Mouse (Mus musculus): ENCODE measurements around the gene Trim10. TPM values are rescaled to one million over a fixed set of nuclear protein-coding genes. Genes with fewer than 3 reads are reported as not detected.
A peak's percentile ranks its signal among the peaks of the same experiment; 100 is the strongest.
"Not testable (repeated sequence)": the region's sequence is repeated elsewhere in the genome, so short reads cannot be mapped to it uniquely, and the experiment has no call there.

Trim10 gene
- polyA plus RNA-seq (2012): 33.1 and 48.3 TPM in 2 replicates

GRCm38 (mm10) chr17:36869284-36869954 is at the start of gene Trim10:
Trim10 (plus strand) TSS chr17:36869574.
- H3K4me3 ChIP-seq (replicated peaks): peak within 1 kb of the TSS; percentile 79
- peaks cover 78% of the 10 kb centered on the region for H3K4me1 ChIP-seq (ENCODE audit: control insufficient read depth)
- TF ChIP-seq GATA1 (IDR thresholded peaks at IDR 0.05; ENCODE audit: low read length) (peak; percentile 99), TAL1 (IDR thresholded peaks at IDR 0.05; ENCODE audit: low read length) (peak; percentile 99)
- peaks cover 30% of the 10 kb centered on the region for H3K27me3 ChIP-seq (ENCODE audit: control insufficient read depth)
- peaks cover 49% of the 10 kb centered on the region for H3K36me3 ChIP-seq (ENCODE audit: control insufficient read depth)
- no peaks in the 10 kb centered on the region for H3K9me3 ChIP-seq (ENCODE audit: control insufficient read depth, low read length)

- Histone ChIP-seq H3K4me1 (ENCODE audit: control insufficient read depth) (peaks cover 4% of the 10 kb centered on the region), H3K9me3 (ENCODE audit: control insufficient read depth, low read length) (no peaks in the 10 kb centered on the region), H3K36me3 (ENCODE audit: control insufficient read depth) (no peaks in the 10 kb centered on the region), H3K27me3 (ENCODE audit: control insufficient read depth) (peaks cover 6% of the 10 kb centered on the region), H3K4me3 (replicated peaks) (no peak overlapping the region)
- TF ChIP-seq GATA1 (IDR thresholded peaks at IDR 0.05; ENCODE audit: low read length) (no peak), TAL1 (IDR thresholded peaks at IDR 0.05; ENCODE audit: low read length) (no peak)
These were observed 45.4 kb upstream of the Trim10 start for GRCm38 (mm10) chr17:36824005-36824404.

GRCm38 (mm10) chr17:36825525-36825924 is 43.8 kb upstream of the Trim10 start:
- Histone ChIP-seq H3K4me3 (replicated peaks) (no peak overlapping the region), H3K4me1 (ENCODE audit: control insufficient read depth) (peaks cover 4% of the 10 kb centered on the region), H3K36me3 (ENCODE audit: control insufficient read depth) (no peaks in the 10 kb centered on the region), H3K27me3 (ENCODE audit: control insufficient read depth) (peaks cover 12% of the 10 kb centered on the region), H3K9me3 (ENCODE audit: control insufficient read depth, low read length) (no peaks in the 10 kb centered on the region)
- TF ChIP-seq GATA1 (IDR thresholded peaks at IDR 0.05; ENCODE audit: low read length): no peak
- no peak for TF ChIP-seq TAL1 (IDR thresholded peaks at IDR 0.05; ENCODE audit: low read length)

DNA sequence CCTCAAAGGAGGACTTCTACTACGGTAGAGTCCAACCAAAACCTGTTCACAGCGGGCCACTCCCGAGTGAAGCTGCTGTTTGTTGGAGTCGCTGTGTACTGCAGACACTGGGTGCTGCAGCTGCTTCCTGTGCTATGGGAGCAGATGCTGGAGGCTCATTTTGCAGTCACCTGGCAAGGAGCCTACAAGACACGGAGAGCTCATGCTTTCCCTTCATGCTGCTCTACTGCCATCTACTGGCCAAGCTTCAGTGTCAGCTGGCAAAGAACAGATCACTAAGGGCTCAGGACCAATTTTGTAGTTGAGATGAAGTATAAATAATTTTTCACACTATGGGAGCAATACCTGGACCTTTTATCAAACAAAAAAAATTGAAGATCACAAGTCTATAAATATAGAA is 43.4 kb upstream of the Trim10 start:
- H3K9me3 ChIP-seq (ENCODE audit: control insufficient read depth, low read length); H3K4me3 ChIP-seq (replicated peaks); H3K4me1 ChIP-seq (ENCODE audit: control insufficient read depth); H3K36me3 ChIP-seq (ENCODE audit: control insufficient read depth): not testable (repeated sequence)
- peaks cover 12% of the 10 kb centered on the region for H3K27me3 ChIP-seq (ENCODE audit: control insufficient read depth)

GRCm38 (mm10) chr17:36828488-36828887 is 40.9 kb upstream of the Trim10 start:
- Histone ChIP-seq H3K9me3 (ENCODE audit: control insufficient read depth, low read length) (no peaks in the 10 kb centered on the region), H3K27me3 (ENCODE audit: control insufficient read depth) (peaks cover 20% of the 10 kb centered on the region), H3K4me3 (replicated peaks) (no peak overlapping the region), H3K36me3 (ENCODE audit: control insufficient read depth) (no peaks in the 10 kb centered on the region), H3K4me1 (ENCODE audit: control insufficient read depth) (peaks cover 4% of the 10 kb centered on the region)
- TF ChIP-seq TAL1 (IDR thresholded peaks at IDR 0.05; ENCODE audit: low read length): no peak
- TF ChIP-seq GATA1 (IDR thresholded peaks at IDR 0.05; ENCODE audit: low read length): no peak

DNA sequence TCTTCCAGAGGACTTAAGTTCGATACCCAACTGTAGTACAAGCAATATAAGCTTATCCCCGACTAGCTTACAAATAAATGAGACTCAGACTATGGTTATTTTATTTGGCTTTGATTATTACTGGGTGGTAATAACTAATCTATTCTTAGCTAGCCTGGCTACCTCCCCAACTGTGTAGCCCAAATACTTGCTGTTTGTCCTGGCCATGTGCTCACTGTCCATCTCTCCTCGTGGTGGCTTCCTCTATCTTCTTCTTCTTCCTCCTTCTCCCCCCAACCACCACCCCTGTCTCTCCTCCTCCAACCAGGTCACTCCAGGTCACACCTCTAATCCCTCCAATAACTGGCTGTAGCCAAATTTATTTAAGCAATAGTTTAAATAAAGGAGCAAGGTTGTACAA is 38.9 kb upstream of the Trim10 start:
- Histone ChIP-seq H3K36me3 (ENCODE audit: control insufficient read depth) (no peaks in the 10 kb centered on the region), H3K4me3 (replicated peaks) (no peak overlapping the region), H3K4me1 (ENCODE audit: control insufficient read depth) (peaks cover 4% of the 10 kb centered on the region), H3K9me3 (ENCODE audit: control insufficient read depth, low read length) (no peaks in the 10 kb centered on the region), H3K27me3 (ENCODE audit: control insufficient read depth) (peaks cover 27% of the 10 kb centered on the region)
- TF ChIP-seq GATA1 (IDR thresholded peaks at IDR 0.05; ENCODE audit: low read length) (no peak), TAL1 (IDR thresholded peaks at IDR 0.05; ENCODE audit: low read length) (no peak)

- TF ChIP-seq GATA1 (IDR thresholded peaks at IDR 0.05; ENCODE audit: low read length): no peak
- H3K4me3 ChIP-seq (replicated peaks): no peak overlapping the region
- H3K27me3 ChIP-seq (ENCODE audit: control insufficient read depth): peaks cover 27% of the 10 kb centered on the region
- H3K36me3 ChIP-seq (ENCODE audit: control insufficient read depth): no peaks in the 10 kb centered on the region
- H3K4me1 ChIP-seq (ENCODE audit: control insufficient read depth): peaks cover 23% of the 10 kb centered on the region
- no peaks in the 10 kb centered on the region for H3K9me3 ChIP-seq (ENCODE audit: control insufficient read depth, low read length)
These were observed 36.7 kb upstream of the Trim10 start for GRCm38 (mm10) chr17:36832694-36833093.

- peaks cover 15% of the 10 kb centered on the region for H3K27me3 ChIP-seq (ENCODE audit: control insufficient read depth)
- H3K36me3 ChIP-seq (ENCODE audit: control insufficient read depth): peaks cover 2% of the 10 kb centered on the region
- TF ChIP-seq TAL1 (IDR thresholded peaks at IDR 0.05; ENCODE audit: low read length) (no peak), GATA1 (IDR thresholded peaks at IDR 0.05; ENCODE audit: low read length) (no peak)
- peaks cover 32% of the 10 kb centered on the region for H3K4me1 ChIP-seq (ENCODE audit: control insufficient read depth)
- H3K4me3 ChIP-seq (replicated peaks): peak overlapping the region; percentile 84
- no peaks in the 10 kb centered on the region for H3K9me3 ChIP-seq (ENCODE audit: control insufficient read depth, low read length)
These were observed 33.6 kb upstream of the Trim10 start for GRCm38 (mm10) chr17:36835591-36836426.

DNA sequence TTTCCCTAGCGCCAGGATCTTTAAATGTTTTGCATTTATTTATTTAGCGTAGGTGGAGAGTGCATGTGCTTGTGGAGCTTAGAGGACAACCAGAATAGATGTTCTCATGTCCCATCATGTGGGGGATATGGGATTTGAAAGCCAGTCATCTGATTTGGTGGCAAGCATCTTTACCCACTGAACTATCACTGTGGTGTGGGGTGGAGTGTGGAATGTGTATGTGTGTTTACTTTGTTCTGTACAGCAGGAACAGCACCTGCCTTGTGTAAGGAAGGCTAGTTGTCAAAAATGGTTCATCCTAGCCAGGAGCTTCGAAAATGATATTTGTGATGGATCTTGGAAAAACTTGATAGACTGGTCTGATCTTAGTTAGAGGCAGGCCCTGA is 33.0 kb upstream of the Trim10 start:
- Histone ChIP-seq H3K36me3 (ENCODE audit: control insufficient read depth) (peaks cover 2% of the 10 kb centered on the region), H3K9me3 (ENCODE audit: control insufficient read depth, low read length) (no peaks in the 10 kb centered on the region), H3K27me3 (ENCODE audit: control insufficient read depth) (peaks cover 15% of the 10 kb centered on the region), H3K4me1 (ENCODE audit: control insufficient read depth) (peaks cover 32% of the 10 kb centered on the region), H3K4me3 (replicated peaks) (peak overlapping the region; percentile 84)
- TF ChIP-seq GATA1 (IDR thresholded peaks at IDR 0.05; ENCODE audit: low read length) (no peak), TAL1 (IDR thresholded peaks at IDR 0.05; ENCODE audit: low read length) (no peak)

Measured in erythroblast, embryonic 14.5 days (primary cell).